Mouse (Mus musculus): Measurements from ENCODE around the gene Mast4.

The Mast4 gene

DNA sequence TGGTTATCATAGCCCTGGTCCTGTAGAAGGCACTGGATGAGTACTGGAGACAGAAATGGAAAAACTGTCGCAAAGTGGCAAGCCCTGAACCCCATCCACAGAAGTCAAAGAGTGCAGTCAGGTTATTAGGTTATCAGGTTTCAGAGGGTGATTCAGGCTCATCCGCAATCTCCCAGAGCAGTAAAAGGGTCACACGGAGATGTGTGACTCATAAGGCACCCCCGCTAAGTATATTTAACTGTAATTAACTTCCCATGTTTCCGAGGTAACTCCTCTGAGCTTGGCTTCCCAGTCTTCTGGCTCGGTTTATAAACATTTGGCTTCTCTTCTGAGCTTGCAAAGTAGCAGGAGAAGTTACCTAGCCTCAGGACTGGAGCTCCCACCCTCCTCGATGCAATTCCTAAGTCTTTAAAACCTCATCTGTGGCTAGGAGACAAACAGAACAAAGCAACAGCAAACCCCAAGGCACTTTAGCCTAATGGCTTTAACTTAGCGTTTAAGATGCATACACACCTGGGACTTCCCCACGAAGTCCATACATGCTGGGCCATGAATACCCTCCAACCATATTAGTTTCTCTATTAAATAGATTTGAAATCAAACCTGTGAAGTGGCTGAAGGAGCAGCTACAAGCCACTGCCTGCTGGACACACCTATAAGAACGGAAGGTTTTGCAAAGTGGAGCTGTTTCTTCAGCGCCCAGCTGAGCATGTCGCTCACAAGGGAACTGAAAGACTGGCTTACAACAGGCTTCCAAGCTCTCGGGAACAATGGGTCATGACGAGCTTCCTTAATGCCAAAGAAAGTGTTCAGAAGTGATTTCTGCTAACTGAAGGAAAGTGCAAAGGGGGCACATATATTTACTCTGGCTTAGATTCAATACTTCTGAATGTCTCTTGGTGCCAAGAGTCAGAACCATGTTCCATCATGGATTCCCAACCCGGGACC lies 439.7 kb downstream of the Mast4 start:
- DNase-seq (ENCODE audit: low read depth, low spot score) = no peak

DNA sequence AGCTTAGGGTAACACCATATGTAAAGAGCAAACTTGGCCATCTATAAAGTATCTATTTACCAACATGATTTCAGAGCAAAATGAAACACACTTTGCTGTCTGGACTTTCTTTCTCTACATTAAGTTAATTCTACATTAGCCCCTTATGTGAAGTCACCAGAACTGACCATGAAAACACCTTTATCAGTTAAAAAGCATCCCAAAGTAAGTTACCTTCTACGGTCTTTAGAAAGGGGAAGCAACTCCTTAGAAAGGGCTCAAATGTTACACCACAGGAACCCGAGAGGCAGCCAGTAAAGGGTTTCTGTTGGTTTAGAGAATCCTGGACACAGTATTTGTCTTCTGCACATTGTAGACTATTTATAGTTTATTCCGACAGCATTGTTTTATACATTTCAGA lies 441.5 kb downstream of the Mast4 start:
- DNase-seq (ENCODE audit: low read depth, low spot score) = no peak

DNA sequence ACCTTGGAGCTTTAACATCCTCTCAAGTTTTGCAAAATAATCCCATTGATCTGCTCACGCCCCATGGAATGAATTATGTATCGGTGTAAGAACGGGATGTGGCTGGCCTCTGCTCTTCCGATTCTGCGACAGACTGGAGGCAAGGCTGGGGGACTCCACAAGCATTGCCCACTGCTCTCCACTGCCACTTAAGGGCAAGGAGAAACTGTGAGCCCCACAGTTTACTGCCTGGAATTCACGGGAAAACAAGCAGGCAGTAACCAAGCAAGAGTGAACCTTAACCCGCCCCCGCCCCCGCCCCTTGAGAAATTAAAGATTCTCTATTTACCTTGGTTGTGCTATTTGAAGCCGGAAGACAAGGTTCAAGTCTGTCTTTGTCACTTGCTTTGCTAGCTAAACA lies 444.3 kb downstream of the Mast4 start:
- DNase-seq (ENCODE audit: low read depth, low spot score) = no peak

- no peak for DNase-seq (ENCODE audit: low read depth, low spot score)
Observed at GRCm38 (mm10) chr13:102889537-102889936, 444.8 kb downstream of the Mast4 start.

DNA sequence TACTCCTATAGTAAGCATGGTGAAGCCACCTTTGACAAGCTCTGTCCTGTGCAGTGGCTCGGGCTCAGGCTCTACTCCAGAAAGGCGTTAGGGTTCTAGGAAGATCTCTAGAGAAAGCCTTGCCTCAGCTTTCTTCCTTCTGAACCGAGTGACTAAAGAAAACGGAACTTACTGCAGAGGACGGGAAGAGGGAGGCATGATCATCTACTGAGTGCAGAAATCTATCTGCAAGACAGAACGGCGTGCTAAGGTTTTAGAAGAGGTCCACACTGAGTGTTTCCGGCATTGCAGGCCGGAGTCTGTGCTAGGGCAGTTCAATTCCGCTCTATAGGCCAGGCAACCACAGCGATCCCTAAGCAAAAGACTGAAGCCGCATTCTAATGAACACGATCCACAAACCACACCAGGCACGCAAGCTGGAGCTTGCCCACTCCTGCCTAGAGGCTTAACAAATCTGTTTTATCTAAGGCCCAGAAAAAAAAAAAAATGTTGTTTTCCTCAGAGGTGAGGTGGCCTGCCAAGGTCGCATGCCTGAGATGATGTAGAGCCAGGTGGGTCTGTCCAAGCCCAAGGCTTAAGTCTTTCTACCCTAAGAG lies 445.3 kb downstream of the Mast4 start:
- DNase-seq (ENCODE audit: low read depth, low spot score) = peak; percentile 29

GRCm38 (mm10) chr13:102888211-102888610 lies 446.1 kb downstream of the Mast4 start:
- no peak for DNase-seq (ENCODE audit: low read depth, low spot score)

DNA sequence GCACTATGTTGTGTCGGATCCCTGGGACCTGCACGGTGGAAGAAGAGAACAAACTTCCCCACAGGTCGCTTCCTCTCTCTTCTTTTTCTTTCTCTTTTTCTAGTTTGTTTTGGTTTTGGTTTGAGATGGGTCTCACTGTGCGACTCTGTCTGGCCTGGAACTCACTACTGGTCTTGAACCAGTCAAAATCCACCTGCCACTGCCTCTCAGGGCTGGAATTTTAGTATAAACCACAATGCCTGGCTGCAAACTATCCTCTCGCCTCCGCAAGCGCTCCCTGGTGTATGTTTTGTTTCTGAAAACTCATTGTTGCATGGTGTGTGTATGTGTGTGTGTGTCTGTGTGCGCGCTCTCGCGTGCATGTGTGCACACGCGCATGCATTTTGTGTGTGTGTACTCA lies 446.8 kb downstream of the Mast4 start:
- DNase-seq (ENCODE audit: low read depth, low spot score) = no peak

DNA sequence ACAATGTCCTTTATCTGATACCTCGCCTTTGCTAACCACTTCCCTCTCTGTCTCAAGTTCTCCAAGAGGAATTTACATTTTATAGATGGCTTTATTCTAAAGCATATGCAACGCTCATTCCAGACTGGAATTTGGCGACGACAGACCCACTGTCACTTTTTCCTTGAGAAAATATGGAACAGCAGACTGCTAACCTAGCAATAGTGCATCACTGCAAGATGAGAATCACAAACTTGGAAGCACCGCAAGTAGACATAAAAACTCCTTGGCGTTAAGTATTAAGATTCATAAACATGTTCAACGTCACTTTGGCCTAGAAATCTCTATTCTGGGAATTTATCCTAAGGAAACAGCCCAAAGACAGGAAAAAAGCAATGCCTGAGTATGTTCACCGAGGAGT lies 447.5 kb downstream of the Mast4 start:
- DNase-seq (ENCODE audit: low read depth, low spot score) = no peak

- no peak for DNase-seq (ENCODE audit: low read depth, low spot score)
Observed at GRCm38 (mm10) chr13:102886147-102886546, 448.1 kb downstream of the Mast4 start.

DNA sequence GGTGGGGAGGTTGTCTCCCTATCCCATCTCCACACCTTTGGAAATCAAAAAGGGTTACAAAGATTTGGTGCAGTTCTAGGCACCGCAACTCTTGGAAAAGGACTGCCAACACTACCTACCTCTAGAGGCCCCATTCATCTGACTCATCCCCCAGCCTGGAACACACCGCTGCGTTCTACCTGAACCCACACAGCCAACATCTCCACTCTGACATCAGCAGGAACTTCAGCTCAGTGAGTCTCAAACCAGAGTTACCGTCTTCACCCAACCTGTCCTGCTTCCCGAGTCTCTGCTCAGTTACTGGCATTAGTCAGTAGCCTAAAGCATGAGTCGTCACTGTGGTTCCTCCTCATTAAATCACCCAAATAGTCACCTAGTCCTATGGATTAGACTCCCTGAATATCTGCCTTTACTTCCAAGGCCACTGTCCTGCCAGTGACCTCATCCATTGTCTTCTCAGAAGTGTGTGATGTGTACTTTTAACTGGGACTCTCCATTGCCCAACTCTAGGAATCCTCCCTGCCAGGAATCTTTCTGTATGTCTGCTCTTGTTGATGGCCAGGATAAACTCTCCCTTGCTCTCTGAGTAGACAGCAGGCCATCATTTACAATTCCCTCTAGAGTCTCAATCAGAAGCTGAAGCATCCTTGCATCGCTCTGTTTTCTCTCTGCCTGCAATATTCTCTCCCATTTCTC lies 453.8 kb downstream of the Mast4 start:
- no peak for DNase-seq (ENCODE audit: low read depth, low spot score)

- DNase-seq (ENCODE audit: low read depth, low spot score) = no peak
Observed at GRCm38 (mm10) chr13:102878631-102879030, 455.7 kb downstream of the Mast4 start.

DNA sequence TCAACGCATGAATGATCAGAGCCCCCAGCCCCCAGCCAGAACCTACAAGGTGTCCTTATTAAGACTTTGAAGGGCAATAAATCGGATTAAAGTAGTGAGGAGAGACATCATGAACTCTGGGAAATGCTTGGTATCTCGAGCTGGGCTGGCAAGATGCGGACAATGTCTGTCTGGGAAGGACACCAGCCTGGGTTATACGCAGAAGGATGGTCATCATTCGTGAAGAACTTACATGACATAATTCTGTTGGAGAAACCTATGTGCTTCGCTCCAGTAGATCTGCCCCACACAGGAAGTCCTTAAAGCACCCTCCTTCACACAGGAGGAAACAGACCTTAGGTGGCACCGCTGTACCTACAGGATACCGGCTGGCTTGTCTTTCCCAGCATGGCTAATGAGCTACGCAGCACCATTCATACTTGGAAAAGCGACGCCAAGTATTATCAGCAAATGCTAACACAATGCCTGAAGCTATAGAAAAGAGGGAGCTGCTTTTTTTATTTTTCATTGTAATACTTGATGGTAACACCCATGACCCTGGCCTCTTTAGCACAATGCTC lies 456.5 kb downstream of the Mast4 start:
- no peak for DNase-seq (ENCODE audit: low read depth, low spot score)

- no peak for DNase-seq (ENCODE audit: low read depth, low spot score)
Observed at GRCm38 (mm10) chr13:102877154-102877553, 457.1 kb downstream of the Mast4 start.

DNA sequence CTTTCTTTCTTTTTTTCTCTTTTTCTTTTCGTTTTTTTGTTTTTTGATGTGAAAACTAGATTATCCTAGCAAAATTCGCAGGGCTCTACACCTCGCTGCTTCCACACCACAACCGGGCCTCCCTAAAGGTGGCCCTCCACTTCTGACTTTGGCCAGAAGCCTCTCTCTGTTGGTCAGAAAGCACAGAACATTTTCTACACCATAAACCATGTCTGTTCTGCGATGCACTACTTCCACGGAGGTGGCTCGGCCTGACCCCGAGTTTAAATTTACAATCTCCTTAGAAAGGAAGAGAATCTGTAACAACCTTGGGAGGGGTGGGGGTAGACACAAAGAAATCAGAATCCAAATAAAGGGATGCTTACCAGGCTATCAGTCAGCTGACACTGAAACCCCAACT lies 458.8 kb downstream of the Mast4 start:
- DNase-seq (ENCODE audit: low read depth, low spot score) = no peak

GRCm38 (mm10) chr13:102875144-102875476 lies 459.2 kb downstream of the Mast4 start:
- DNase-seq (ENCODE audit: low read depth, low spot score) = no peak

DNA sequence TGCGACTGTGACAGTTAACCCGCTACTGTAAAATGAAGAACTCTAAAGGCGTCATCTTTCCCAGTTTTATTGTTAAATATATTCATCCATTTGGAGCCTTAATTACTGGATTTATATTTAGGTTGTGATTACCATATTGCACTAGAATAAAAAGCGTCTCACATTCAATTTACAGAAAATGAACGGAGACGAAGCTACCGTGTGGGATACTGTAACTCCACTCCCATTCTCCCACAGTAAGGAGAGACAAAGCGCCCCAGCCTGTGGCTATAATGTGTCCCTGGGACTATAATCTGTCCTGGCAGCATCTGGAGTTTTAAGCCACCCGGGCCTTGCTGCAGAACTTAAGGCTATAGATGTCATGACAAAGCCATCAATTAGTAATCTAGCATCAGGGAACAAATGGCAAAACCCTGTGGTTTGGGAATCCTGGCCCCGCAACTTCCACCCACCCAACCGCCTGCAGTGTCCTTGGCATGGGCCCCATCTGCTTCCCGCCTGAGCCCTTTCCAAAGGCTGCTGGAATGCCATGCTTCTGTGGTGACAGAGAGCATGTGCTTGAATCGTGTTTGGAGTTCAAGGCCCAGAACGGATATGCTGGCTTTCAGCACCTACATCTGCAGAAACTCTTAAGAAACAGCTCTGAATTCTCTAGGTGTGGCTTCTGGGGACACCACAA lies 459.7 kb downstream of the Mast4 start:
- peak; percentile 46 for DNase-seq (ENCODE audit: low read depth, low spot score)

DNA sequence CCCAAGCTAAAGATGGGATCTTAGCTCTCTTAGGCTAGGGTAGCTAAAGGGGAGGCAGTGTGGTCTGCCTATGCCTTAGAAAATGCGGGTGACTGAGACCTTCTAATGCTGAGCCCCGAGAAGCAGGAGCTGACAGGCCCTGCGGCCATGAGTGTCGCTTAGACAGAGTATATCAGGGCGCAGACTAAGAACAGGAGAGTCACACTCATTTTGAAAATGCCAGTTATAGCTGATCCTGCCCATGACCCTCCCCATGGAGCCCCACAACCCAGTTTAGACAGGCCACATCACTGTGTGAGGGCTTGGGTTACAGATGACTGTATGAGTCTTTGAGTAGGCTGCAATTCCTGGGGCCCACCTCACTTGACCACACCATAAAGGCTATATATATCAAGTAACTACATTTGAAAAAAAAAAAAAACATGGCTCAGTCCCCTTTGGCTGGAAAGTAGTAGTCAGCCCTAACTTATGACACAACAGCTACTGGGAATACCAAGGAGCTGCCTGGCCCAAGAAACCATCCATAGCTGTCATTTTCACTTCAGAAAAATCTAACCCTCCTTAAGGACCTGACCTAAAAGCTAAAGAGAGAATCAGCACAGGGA lies 460.8 kb downstream of the Mast4 start:
- DNase-seq (ENCODE audit: low read depth, low spot score) = no peak

- DNase-seq (ENCODE audit: low read depth, low spot score) = no peak
Observed at GRCm38 (mm10) chr13:102871380-102872104, 462.8 kb downstream of the Mast4 start.

DNA sequence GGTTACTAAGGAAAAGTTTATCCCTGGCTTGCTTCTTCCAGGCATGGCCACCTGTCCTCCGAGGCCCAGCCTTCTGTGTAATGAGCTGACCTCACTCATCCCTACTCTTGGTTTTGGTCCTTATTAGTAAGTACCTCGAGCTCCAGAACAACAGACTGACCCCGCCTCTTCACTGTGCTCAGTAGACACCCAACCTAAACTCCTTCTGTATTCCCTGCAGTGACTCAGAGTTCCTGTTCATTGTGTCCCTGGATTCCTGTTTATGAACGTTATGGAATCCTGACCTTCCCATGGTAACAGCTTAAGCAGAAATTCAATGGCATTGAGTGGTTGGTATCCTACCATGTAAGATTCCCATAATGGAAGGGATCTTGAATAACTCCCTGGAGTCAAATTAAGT lies 464.8 kb downstream of the Mast4 start:
- DNase-seq (ENCODE audit: low read depth, low spot score) = no peak

DNA sequence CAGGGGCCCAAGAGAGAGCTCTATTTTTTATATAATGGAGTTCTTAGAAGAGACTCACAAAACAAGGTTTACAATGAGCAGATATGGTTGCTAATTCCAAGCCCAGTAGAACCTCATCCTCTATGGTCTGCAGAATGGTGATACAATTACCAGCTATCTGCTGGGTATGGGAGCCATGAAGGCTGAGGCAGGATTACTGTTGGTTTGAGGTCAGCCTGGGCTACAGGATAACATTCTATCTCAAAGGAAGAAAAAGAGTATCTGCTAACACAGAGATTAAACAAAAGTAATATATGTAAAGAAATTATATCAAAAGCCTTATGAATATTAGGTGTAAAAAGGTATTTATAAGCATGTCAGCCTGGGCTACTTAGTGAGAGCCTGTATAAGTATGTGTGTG lies 467.5 kb downstream of the Mast4 start:
- no peak for DNase-seq (ENCODE audit: low read depth, low spot score)
